ENCODE assay signal across 31 mouse cellular contexts in genomic region chr6:112493371-112493770, GRCm38 (mm10). TPM values are rescaled to one million over a fixed set of nuclear protein-coding genes. Genes with fewer than 3 reads are reported as not detected.
"Had no signal": no experiment of that assay in that cellular context is flagged by ENCODE, and none has a peak within 500 bp of the region (broad histone marks: within the 10 kb centered on the region; RNA-seq: fewer than 3 reads in every experiment).

No protein-coding gene starts in this region.

- H3K4me2 ChIP-seq: embryonic facial prominence, embryonic 12.5 days; embryonic facial prominence, embryonic 13.5 days; embryonic facial prominence, embryonic 15.5 days; forebrain, embryonic 12.5 days; forebrain, embryonic 13.5 days; forebrain, embryonic 15.5 days had no signal

- H3K4me3 ChIP-seq: embryonic facial prominence, embryonic 10.5 days; embryonic facial prominence, embryonic 12.5 days; embryonic facial prominence, embryonic 13.5 days; embryonic facial prominence, embryonic 15.5 days; erythroblast, embryonic 14.5 days; forebrain, embryonic 10.5 days; forebrain, embryonic 12.5 days; forebrain, embryonic 13.5 days; forebrain, embryonic 15.5 days; gastrocnemius, adult 2 months had no signal

- H3K9ac ChIP-seq: embryonic facial prominence, embryonic 12.5 days; embryonic facial prominence, embryonic 13.5 days; embryonic facial prominence, embryonic 15.5 days; forebrain, embryonic 12.5 days; forebrain, embryonic 13.5 days; forebrain, embryonic 15.5 days; forebrain, postnatal 0 days had no signal

- H3K36me3 ChIP-seq: embryonic facial prominence, embryonic 10.5 days; embryonic facial prominence, embryonic 12.5 days; embryonic facial prominence, embryonic 13.5 days; embryonic facial prominence, embryonic 15.5 days; forebrain, embryonic 10.5 days; forebrain, embryonic 12.5 days; forebrain, embryonic 15.5 days had no signal

- DNase-seq: cerebellum, adult 18-20 months; cerebellum, adult 2 months; cerebellum, adult 8-10 months; cerebellum, adult 9-10 months; cerebellum, adult 9-11 months; cerebellum, postnatal 10 days; cerebellum, postnatal 14 days; cerebellum, postnatal 25 days; cerebellum, postnatal 36 days; embryo, embryonic 11 days; forebrain, postnatal 0 days; gastrocnemius, adult 2 months; gastrocnemius, postnatal 10 days; gastrocnemius, postnatal 14 days; gastrocnemius, postnatal 25 days; gastrocnemius, postnatal 36 days; heart, adult 18-20 months had no signal

- H3K27ac ChIP-seq: embryonic facial prominence, embryonic 10.5 days; embryonic facial prominence, embryonic 12.5 days; embryonic facial prominence, embryonic 13.5 days; embryonic facial prominence, embryonic 15.5 days; forebrain, embryonic 10.5 days; forebrain, embryonic 12.5 days; forebrain, embryonic 13.5 days; forebrain, embryonic 15.5 days; gastrocnemius, adult 2 months had no signal

- H3K9me3 ChIP-seq: embryonic facial prominence, embryonic 10.5 days; embryonic facial prominence, embryonic 12.5 days; embryonic facial prominence, embryonic 13.5 days; embryonic facial prominence, embryonic 15.5 days; forebrain, embryonic 10.5 days; forebrain, embryonic 12.5 days; forebrain, embryonic 13.5 days; forebrain, embryonic 15.5 days had no signal

- ATAC-seq: forebrain, embryonic 13.5 days; forebrain, embryonic 14.5 days; forebrain, embryonic 15.5 days; forebrain, embryonic 16.5 days; forebrain, postnatal 0 days had no signal

RNA-seq across cellular contexts. Expression of gene Oxtr, which starts 3.6 kb away (rescaled TPM):
- total RNA-seq: granulocyte monocyte progenitor cell, adult 5-6 weeks had no signal
- polyA plus RNA-seq: erythroblast, embryonic 14.5 days had no signal

RNA-seq across cellular contexts. Expression of gene Cav3, which starts 34.1 kb away (rescaled TPM):
- total RNA-seq: common myeloid progenitor, adult 5-6 weeks; forebrain, postnatal 0 days; granulocyte monocyte progenitor cell, adult 5-6 weeks had no signal
- polyA plus RNA-seq: embryonic facial prominence, embryonic 10.5 days; erythroblast, embryonic 14.5 days; forebrain, embryonic 10.5 days; forebrain, embryonic 11.5 days; forebrain, embryonic 13.5 days; forebrain, embryonic 14.5 days; forebrain, embryonic 15.5 days; forebrain, embryonic 16.5 days had no signal
